Mouse (Mus musculus): ENCODE data around the gene Gm29776.

Gene Gm29776

GRCm38 (mm10) chr14:54709054-54709453 lies 10.4 kb upstream of the Gm29776 start:
- no peak for DNase-seq (ENCODE audit: low read depth, low spot score)

GRCm38 (mm10) chr14:54706589-54707320 lies 8.1 kb upstream of the Gm29776 start:
- DNase-seq (ENCODE audit: low read depth, low spot score): no peak

GRCm38 (mm10) chr14:54705844-54706243 lies 7.2 kb upstream of the Gm29776 start:
- DNase-seq (ENCODE audit: low read depth, low spot score): no peak

GRCm38 (mm10) chr14:54703207-54703606 lies 4.6 kb upstream of the Gm29776 start:
- DNase-seq (ENCODE audit: low read depth, low spot score): no peak

GRCm38 (mm10) chr14:54701298-54701697 lies 2.7 kb upstream of the Gm29776 start:
- DNase-seq (ENCODE audit: low read depth, low spot score): no peak

GRCm38 (mm10) chr14:54699586-54699985 lies 953 bp upstream of the Gm29776 start:
- no peak for DNase-seq (ENCODE audit: low read depth, low spot score)

GRCm38 (mm10) chr14:54696752-54697151 lies 1.9 kb downstream of the Gm29776 start:
- no peak for DNase-seq (ENCODE audit: low read depth, low spot score)

- no peak for DNase-seq (ENCODE audit: low read depth, low spot score)
Measured at GRCm38 (mm10) chr14:54695042-54695441, 3.6 kb downstream of the Gm29776 start.

GRCm38 (mm10) chr14:54687251-54687650 lies 11.4 kb downstream of the Gm29776 start:
- DNase-seq (ENCODE audit: low read depth, low spot score): no peak

GRCm38 (mm10) chr14:54686522-54687143 lies 12.0 kb downstream of the Gm29776 start, which contains the start of gene Acin1:
Acin1 (minus strand) TSS chr14:54686931.
- peak; percentile 98 for DNase-seq (ENCODE audit: low read depth, low spot score)

- peak; percentile 87 for DNase-seq (ENCODE audit: low read depth, low spot score)
Measured at GRCm38 (mm10) chr14:54686063-54686521, 12.5 kb downstream of the Gm29776 start, which contains the start of gene 1700123O20Rik. 1700123O20Rik (plus strand) TSS chr14:54686216.

GRCm38 (mm10) chr14:54685471-54685870 lies 13.2 kb downstream of the Gm29776 start:
- no peak for DNase-seq (ENCODE audit: low read depth, low spot score)

GRCm38 (mm10) chr14:54682396-54682795 lies 16.2 kb downstream of the Gm29776 start:
- no peak for DNase-seq (ENCODE audit: low read depth, low spot score)

- no peak for DNase-seq (ENCODE audit: low read depth, low spot score)
Measured at GRCm38 (mm10) chr14:54678657-54679304, 19.9 kb downstream of the Gm29776 start.

- DNase-seq (ENCODE audit: low read depth, low spot score): no peak
Measured at GRCm38 (mm10) chr14:54676290-54676689, 22.3 kb downstream of the Gm29776 start.

- no peak for DNase-seq (ENCODE audit: low read depth, low spot score)
Measured at GRCm38 (mm10) chr14:54674317-54674716, 24.3 kb downstream of the Gm29776 start.

GRCm38 (mm10) chr14:54669381-54669780 lies 29.3 kb downstream of the Gm29776 start:
- DNase-seq (ENCODE audit: low read depth, low spot score): no peak

- DNase-seq (ENCODE audit: low read depth, low spot score): peak; percentile 81
Measured at GRCm38 (mm10) chr14:54664477-54665222, 34.0 kb downstream of the Gm29776 start.

- no peak for DNase-seq (ENCODE audit: low read depth, low spot score)
Measured at GRCm38 (mm10) chr14:54660009-54660408, 38.6 kb downstream of the Gm29776 start.

- DNase-seq (ENCODE audit: low read depth, low spot score): peak; percentile 74
Measured at GRCm38 (mm10) chr14:54653496-54653895, 45.1 kb downstream of the Gm29776 start.

GRCm38 (mm10) chr14:54652787-54653186 lies 45.8 kb downstream of the Gm29776 start:
- DNase-seq (ENCODE audit: low read depth, low spot score): no peak

GRCm38 (mm10) chr14:54651556-54651955 lies 47.1 kb downstream of the Gm29776 start:
- DNase-seq (ENCODE audit: low read depth, low spot score): no peak
